Mouse (Mus musculus): Measurements from ENCODE around the gene Selp.

Gene Selp

GRCm38 (mm10) chr1:164115647-164116046, 583 bp downstream of the Selp start:
- in situ Hi-C loops (cut with MboI, MseI) = loop anchor here (5.0 kb wide), 1 partner anchor 468 kb away; no protein-coding TSS in a partner anchor

GRCm38 (mm10) chr1:164117869-164118268, 2.8 kb downstream of the Selp start:
- in situ Hi-C loops (cut with MboI, MseI) = loop anchor here (5.0 kb wide), 1 partner anchor 471 kb away; no protein-coding TSS in a partner anchor

- in situ Hi-C loops (cut with MboI, MseI) = loop anchor here (5.0 kb wide), 1 partner anchor 473 kb away; no protein-coding TSS in a partner anchor
Observed at GRCm38 (mm10) chr1:164119892-164120776, 5.1 kb downstream of the Selp start.

- in situ Hi-C loops (cut with MboI, MseI) = no loop called here
Observed at GRCm38 (mm10) chr1:164120777-164121158, 5.7 kb downstream of the Selp start.

GRCm38 (mm10) chr1:164123836-164124235, 8.8 kb downstream of the Selp start:
- in situ Hi-C loops (cut with MboI, MseI) = no loop called here

GRCm38 (mm10) chr1:164130013-164130412, 14.9 kb downstream of the Selp start:
- in situ Hi-C loops (cut with MboI, MseI) = no loop called here

GRCm38 (mm10) chr1:164132609-164133008, 17.5 kb downstream of the Selp start:
- in situ Hi-C loops (cut with MboI, MseI) = no loop called here

GRCm38 (mm10) chr1:164134101-164134500, 19.0 kb downstream of the Selp start:
- in situ Hi-C loops (cut with MboI, MseI) = no loop called here

- in situ Hi-C loops (cut with MboI, MseI) = loop anchor here (5.0 kb wide), 2 partner anchors 83 to 108 kb away; no protein-coding TSS in a partner anchor
Observed at GRCm38 (mm10) chr1:164135360-164135759, 20.3 kb downstream of the Selp start.

GRCm38 (mm10) chr1:164135960-164136359, 20.9 kb downstream of the Selp start:
- in situ Hi-C loops (cut with MboI, MseI) = loop anchor here (5.0 kb wide), 2 partner anchors 84 to 109 kb away; no protein-coding TSS in a partner anchor

GRCm38 (mm10) chr1:164136636-164137035, 21.6 kb downstream of the Selp start:
- in situ Hi-C loops (cut with MboI, MseI) = loop anchor here (5.0 kb wide), 2 partner anchors 84 to 109 kb away; no protein-coding TSS in a partner anchor

- in situ Hi-C loops (cut with MboI, MseI) = loop anchor here (5.0 kb wide), 2 partner anchors 86 to 111 kb away; no protein-coding TSS in a partner anchor
Observed at GRCm38 (mm10) chr1:164138365-164139130, 23.5 kb downstream of the Selp start.

GRCm38 (mm10) chr1:164139464-164139863, 24.4 kb downstream of the Selp start:
- in situ Hi-C loops (cut with MboI, MseI) = loop anchor here (5.0 kb wide), 2 partner anchors 87 to 112 kb away; no protein-coding TSS in a partner anchor

- in situ Hi-C loops (cut with MboI, MseI) = no loop called here
Observed at GRCm38 (mm10) chr1:164149083-164149482, 34.0 kb downstream of the Selp start.

GRCm38 (mm10) chr1:164151387-164152088, 36.5 kb downstream of the Selp start, which contains the start of gene F5:
Gene F5, plus strand, starts transcription at chr1:164151838.
- in situ Hi-C loops (cut with MboI, MseI) = no loop called here

- in situ Hi-C loops (cut with MboI, MseI) = no loop called here
Observed at GRCm38 (mm10) chr1:164152836-164153235, 37.8 kb downstream of the Selp start.

- in situ Hi-C loops (cut with MboI, MseI) = no loop called here
Observed at GRCm38 (mm10) chr1:164154983-164155382, 39.9 kb downstream of the Selp start.

GRCm38 (mm10) chr1:164158571-164158970, 43.5 kb downstream of the Selp start:
- in situ Hi-C loops (cut with MboI, MseI) = no loop called here

- in situ Hi-C loops (cut with MboI, MseI) = no loop called here
Observed at GRCm38 (mm10) chr1:164159781-164160180, 44.7 kb downstream of the Selp start.

- in situ Hi-C loops (cut with MboI, MseI) = no loop called here
Observed at GRCm38 (mm10) chr1:164162745-164163144, 47.7 kb downstream of the Selp start.

- in situ Hi-C loops (cut with MboI, MseI) = no loop called here
Observed at GRCm38 (mm10) chr1:164168818-164169217, 53.8 kb downstream of the Selp start.

Measured in regulatory T cell (primary cell).